Mouse (Mus musculus) erythroblast, embryonic 14.5 days (primary cell): ENCODE results near the gene Syndig1.

ENCODE experiments used
- GATA1 ChIP-seq: IDR thresholded peaks from 2 replicates; pipeline ENCODE4 v1.6.1; 2012; ENCODE audit warnings: low read length, inconsistent platforms, mixed read lengths
- TAL1 ChIP-seq: IDR thresholded peaks from 3 replicates; pipeline ENCODE4 v1.6.1; 2012; ENCODE audit warnings: low read length, inconsistent platforms, mixed read lengths

- TF ChIP-seq GATA1 (no peak), TAL1 (no peak)
Observed at GRCm38 (mm10) chr2:150023873-150024339, 194.9 kb downstream of the Syndig1 start.
